Mouse (Mus musculus) inflammation-experienced regulatory T-cells, adult 6 months (primary cell): ENCODE measurements around the gene Golt1b. TPM values are rescaled to one million over a fixed set of nuclear protein-coding genes. Genes with fewer than 3 reads are reported as not detected.
"Not testable (repeated sequence)": the region's sequence is repeated elsewhere in the genome, so short reads cannot be mapped to it uniquely, and the experiment has no call there.

Experiments used
- ATAC-seq: one replicate; pipeline ENCODE4 v1.8.0; 2017
- polyA plus RNA-seq, 3 experiments: library from polyadenylated mRNA; unstranded; fragments of 100-300 nt; shearing (Covaris generic); gene quantifications; one replicate each; pipeline ENCODE4 v1.2.1; 2017

Golt1b gene
- 10 to 100 TPM; 46.3 to 72.5 (median 52.9) TPM for polyA plus RNA-seq

DNA sequence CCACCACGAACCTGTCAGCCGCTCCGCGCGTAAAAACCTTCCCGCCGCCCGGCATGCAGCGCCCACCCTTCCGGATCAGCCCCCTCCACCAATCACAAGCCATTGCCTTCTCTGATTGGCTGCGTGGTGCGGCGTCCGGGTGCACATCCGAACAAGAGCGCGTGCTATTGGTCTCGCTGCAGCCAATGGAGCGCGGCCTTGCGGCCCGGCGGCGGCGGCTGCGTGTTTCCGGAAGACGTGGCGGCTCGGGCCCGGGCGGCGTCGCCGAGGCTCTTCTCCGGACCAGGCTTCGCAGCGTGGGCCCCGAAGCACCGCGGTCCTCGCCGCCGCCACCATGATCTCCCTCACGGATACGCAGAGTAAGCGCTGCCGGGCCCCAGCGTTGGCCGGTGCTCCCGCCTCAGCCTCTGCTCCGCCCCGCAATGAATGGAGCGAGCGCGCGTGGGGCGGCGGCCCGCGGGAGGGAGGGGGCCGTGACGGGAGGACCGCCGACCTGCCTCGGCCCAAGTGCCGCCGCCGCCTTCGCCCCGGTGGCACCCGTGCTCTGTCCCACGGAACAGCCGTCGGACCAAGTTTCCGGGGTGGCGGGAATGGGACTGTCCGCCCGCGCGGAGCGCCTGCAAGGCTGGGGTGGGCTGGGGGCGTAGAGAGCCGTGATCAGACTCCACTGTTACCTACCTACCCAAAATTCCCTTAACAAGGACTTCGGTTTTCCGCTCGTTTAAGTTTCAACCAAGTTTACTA lies at the start of gene Golt1b, which contains the start of gene Recql:
Golt1b (plus strand) TSS at position 211 of the 744 bp plus-strand sequence.
Recql (minus strand) TSS at position 77 of the 744 bp plus-strand sequence.
- ATAC-seq: peak; percentile 97

DNA sequence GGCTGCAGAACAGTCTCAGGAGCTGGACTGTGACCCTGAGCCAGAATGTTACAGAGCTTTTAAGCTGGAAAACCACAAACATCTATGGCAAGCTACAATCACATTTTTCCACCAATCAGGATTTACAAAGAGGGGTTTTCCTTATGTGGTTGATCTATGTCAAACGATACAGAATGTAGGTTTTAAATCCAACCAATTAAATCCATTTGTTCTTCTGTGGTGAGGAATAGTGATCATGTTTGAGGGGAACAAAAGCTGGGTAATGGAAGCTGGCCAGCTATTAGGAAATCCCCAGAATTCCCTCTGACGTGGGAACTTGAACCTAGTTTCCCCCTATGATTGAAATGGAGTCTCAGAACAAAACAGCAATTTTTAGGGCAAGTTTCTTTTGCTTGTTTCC lies 48.1 kb upstream of the Golt1b start:
- ATAC-seq: no peak

DNA sequence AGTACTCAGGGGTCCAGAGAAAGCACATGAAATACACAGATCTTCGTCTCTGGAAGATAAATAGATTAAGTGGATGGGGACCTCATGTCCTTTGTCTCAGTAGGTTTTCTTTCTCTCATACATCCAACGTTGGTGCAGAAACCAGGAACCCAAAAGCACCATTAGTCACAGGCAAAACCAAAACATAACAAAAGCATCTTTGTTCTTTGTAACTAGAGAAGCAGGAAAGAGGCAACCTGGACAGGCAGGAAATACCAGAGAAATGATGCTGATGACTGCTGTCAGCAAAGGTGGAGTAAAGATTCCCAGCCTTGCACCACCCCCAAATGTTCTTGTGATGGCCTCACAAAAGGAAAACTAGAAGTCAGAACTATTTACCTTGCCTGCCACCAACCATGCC lies 47.4 kb upstream of the Golt1b start:
- ATAC-seq: no peak

DNA sequence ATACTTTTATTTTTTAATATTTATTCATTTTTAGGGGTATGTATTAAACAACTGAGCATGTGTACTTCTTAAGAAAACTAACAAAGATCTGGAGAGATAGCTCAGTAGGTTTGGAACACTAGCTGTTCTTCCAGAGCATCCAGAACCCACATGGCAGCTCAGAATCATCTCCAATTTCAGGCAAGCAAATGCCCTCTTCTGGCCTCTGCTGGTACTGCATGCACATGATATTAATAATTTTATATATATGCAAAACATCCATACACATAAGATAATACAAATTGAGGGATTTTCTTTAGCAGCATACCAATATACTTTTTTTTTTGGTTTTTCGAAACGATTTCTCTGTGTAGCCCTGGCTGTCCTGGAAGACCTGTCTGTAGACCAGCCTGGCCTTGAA lies 43.5 kb upstream of the Golt1b start:
- ATAC-seq: no peak

DNA sequence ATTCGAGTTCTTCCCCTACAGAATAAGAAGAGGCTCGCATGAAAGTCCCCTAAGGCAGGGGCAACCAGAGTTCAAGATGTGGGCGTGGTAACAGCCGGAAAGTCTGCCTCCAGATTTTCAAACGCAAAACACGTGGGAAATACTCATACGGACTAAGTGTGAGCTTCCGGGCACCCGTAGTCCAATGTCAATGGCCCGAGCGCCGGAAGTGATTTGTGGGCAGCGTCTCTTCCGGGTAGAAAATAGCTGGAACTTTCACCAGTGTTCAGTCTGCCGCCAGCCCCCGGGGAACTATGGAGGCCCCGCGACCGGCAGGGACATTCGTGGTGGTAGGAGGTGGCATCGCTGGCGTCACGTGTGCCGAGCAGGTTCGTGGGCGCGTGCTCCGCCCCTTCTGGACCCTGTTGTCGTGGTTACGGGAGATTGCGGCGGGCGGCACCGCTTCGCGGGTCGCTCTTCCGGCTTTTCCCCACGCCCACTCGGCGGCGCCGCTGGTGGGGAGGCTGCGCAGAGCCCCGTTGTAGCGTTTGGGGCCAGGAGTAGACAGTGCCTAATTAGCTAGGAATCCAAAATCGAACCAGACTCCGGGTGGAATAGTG lies 41.5 kb upstream of the Golt1b start, which contains the start of gene Pyroxd1:
Pyroxd1 (plus strand) TSS at position 215 of the 599 bp plus-strand sequence.
- peak; percentile 86 for ATAC-seq

DNA sequence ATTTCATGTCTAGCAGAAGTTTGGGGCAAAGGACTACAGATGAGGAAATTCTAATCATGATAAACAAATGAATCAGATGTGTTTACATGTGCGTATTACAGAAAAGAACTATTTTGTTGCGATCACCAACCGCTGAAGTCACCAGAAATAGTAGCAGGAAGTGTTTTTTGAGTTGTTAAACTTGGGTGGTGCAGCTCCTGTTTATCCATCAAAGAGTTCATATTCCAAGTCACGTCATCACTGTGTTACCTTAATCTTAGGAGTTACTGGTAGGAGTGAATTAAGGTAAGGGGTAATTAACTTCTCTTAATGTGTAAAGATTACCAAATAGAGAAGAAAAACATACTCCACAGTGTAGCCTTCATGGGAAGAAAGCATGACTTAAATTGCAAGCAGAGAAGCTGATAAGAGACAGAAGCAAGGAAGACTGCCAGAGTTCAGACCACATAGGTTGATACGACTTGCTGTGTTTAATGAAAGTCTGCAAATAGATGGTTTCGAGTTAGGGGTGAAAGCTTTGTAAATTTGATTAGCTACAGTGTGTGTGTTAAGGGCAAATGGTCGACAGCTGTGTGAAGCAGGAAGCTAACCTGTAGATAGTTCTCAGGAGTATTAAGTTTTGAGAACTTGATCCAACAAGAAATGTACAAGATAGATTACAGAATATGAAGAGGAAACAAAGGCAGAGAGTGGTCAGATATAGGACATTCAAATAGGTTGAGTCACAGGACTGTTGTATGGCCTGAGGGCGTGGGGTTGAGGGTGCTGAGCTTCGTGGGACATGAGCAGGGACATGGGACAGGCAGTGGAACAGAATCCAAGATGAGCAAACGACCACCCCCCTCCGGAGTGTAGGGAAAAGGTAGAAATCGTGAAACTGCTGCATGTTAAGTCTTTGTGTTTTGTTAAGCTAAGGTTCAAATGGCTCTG lies 40.6 kb upstream of the Golt1b start:
- ATAC-seq: peak; percentile 4

DNA sequence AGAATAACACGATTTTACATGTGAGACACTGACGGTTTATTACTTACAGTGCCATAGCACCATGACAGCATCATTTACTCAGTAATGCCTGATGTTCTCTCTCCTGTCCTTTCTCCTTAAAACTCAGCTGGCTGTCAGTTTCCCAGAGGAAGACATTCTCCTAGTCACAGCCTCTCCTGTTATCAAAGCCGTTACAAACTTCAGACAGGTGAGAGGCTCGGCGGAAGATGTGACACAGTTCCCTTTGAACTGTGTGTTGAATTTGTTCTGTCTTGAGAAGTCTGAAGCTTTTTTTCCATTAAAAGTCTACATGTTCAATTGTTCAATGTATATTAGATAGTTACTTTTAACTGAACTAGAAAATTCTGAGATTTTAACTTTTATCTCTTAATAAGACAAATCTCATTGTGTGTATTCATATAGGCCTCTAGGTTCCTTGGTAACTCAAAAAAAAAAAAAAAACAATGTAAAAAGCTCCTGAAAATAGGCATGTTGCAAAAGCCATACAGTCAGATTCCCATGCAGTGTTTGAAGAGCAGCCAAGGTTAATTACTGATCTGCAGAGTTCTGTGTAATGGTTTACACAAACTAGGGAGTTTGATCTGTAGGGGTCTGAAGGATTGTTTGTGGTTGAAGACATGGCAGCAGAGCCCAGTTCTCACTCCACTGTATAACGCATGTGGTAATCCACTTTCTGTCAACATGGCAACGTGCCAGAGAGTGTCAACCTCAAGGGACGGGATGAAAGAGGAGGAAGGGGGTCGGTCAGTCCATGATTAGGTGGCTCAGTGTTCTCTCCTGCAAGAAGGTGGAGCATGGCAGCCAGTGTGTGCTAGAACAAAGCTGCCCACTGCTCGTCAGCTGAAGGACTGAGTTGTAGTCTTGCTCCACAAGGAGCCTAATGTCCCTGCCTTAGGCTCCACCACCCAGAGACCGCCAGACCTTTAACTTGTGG lies 39.3 kb upstream of the Golt1b start:
- ATAC-seq: no peak

DNA sequence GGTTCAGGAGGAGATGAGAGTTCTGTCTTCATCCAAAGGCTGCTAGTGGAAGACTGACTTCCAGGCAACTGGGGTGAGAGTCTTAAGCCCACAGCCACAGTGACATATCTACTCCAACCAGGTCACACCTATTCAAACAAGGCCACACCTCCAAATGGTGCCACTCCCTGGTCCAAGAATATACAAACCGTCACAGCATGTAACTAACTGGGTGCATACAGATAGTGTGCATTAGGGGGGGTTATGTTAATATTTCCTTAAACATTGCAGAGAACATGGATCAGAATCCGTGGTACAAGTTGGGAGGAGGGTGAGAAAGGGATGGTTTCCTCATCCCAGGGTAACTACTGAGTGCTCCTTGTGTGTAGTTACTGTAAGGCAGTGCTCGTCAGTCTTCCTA lies 34.9 kb upstream of the Golt1b start:
- ATAC-seq: not testable (repeated sequence)

DNA sequence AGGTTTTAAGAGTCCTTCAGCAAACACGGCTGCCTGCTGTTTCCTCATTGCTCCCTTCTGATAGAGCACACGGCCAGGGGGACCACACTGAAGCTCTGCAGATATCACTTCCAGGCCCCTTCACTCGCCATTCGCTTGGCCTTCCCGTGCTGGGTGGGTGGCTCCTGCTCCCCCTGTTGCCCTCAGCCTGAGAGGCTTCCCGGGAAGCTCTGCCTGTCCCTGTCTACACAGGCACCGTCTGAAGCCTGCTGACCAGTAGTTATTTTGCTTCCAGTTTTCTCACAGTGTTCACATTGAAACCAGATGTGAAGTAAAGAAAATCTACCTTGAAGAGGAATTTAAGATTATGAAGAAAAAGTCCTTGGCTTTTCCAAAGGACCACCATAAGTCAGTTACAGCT lies 29.9 kb upstream of the Golt1b start:
- no peak for ATAC-seq

DNA sequence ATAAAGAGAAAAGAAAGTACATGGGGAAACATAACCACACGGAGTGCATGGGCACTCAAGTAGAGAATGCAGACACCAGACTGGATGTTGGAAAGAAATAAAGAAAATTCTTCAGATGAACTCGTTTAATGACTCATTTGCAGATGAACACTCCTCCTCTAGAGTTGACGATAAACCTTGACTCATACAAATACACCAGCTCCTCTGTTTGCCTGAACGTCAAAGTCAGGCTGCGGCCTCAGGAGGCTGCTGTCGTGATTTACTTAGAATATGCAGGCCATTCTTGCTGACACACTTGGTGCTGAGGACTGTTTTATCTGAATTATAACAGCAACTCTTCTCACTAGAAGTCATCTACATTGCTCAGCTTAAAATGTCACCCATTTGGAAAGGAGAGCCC lies 25.0 kb upstream of the Golt1b start:
- ATAC-seq: no peak

DNA sequence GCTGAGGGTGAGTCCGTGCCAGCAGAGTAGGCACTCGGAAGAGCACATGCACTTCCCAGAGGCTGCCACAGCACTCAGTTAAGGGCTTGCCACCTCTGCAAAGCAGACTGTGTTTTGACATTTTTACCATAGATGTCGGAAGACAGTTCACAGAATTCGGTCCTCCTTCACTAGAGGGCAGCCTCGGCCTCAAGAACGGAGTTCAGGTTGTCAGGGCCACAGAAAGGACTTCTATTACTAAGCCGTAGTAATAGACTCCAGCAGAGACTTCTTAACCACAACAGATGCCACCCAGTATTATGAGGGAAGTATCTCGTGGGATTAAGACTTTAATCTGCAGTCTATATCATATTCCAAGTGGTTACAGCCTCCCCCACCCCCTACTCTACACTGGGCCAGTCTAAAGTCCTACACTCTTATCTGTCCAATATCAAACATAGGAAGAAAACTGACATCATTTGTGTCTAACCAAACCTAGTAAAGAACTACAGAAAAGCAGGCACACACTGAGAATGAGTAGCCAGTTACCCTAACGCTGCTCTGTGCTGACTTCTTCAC lies 23.9 kb upstream of the Golt1b start:
- ATAC-seq: no peak

DNA sequence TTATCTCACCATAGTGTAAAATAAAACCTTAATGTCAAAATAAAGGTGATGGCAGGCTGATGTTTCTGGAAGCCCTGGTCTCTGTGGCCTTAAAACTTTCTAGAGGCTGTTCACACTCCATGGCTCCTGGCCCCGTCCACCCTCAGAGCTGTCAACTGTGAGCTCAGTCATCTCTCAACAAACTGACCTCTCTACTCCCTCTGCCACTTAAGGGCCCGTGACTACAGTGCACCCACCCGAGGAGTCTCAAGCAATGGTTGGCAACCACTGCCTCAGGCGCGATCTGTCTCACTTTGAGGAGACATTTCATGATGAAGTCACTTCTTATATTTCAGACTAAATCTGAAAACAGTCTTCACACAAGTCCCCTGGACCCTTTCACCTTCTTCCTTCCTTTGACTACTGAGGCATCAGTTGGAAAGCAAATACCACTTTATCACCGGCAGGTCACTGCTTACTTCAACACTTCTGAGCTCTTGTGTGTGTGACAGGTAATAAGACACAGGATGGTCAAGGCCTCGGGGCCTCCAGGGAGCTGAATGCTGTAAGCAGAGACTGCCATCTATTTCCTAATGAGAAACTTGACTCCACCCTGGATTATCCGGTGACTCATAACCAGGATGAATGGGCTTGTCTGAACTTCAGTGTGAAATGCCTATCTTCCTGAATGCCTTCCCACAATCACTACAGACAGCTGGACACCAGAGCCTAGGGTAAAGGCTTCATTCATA lies 21.1 kb upstream of the Golt1b start:
- no peak for ATAC-seq

DNA sequence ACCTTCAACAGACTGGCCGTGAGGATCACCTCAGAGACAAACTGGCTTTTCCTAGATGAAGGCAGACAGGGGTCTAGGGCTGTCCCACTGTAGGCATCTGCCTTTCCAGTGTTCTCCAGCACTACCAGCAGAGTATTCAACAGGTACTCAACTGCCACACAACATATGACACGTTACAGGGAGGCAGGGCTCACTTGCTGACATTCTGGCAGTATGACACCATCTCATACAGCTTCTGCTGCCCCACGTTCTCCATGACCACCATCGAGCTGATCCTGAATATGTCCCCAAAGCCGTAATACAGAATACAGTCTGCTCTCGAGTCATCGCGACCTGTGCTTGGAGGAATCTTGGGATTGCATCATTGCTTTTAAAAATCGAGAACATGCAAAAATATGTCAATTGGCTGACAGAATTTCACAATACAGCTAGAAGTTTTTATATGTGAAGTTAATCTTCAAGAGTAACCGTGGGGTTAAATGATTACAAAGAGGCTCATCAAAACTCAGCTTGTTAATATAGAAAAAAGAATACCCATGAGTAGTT lies 20.5 kb upstream of the Golt1b start:
- ATAC-seq: no peak

DNA sequence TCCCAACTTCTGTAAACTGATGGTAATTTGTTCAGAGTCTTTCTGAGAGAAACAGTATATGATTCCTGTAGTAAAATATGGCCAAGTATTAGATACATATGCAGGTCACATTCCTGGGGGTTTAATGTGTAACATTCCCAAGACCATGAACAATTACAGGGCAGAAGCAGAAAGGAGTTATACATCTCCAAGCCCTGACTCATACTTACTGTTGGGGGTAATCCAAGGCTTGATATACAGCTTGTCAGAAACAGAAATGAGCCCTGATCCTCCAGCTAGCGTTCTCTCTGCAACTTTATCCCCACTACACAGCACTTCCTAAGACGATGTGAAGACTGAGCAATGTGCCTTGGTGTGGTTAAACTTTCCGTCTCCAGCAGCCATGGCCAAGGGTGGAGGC lies 19.5 kb upstream of the Golt1b start:
- ATAC-seq: no peak

DNA sequence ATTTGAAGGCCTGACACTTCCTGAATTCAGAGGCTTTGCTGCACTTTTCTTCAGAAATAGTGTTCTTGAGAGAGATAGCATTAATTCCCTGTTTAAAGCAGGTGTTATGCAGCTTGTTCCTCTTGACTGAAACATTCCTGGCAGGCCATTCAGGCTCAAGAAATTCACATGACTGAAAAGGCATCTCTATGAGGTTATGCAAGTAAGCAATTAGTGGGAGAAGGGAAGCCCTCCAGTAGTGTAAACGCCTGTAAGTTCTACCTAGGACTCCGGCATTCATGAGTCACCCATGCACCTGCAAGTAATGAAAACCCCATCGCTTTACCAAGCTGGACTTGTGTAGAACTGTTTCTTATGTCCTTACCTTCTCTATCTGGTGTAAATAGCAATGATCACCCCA lies 17.5 kb upstream of the Golt1b start:
- ATAC-seq: no peak

DNA sequence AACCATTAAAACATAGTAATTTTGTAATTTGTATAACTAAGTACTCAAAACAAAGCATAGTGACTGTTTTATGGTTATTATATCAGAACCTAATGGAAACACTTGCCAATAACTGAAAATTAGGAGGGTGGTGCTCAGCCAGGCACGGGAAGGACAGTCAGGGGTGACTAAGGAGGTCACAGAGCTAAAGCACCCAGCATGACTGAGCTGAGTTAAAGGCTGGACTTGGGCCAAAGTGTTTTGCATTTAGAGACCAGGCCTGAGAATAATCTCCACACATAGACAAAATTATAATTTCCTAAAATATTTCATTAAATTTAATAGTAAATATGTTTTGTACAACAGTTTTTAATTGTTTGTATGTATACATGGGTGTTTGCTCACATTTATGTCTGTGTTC lies 9.9 kb upstream of the Golt1b start:
- no peak for ATAC-seq

DNA sequence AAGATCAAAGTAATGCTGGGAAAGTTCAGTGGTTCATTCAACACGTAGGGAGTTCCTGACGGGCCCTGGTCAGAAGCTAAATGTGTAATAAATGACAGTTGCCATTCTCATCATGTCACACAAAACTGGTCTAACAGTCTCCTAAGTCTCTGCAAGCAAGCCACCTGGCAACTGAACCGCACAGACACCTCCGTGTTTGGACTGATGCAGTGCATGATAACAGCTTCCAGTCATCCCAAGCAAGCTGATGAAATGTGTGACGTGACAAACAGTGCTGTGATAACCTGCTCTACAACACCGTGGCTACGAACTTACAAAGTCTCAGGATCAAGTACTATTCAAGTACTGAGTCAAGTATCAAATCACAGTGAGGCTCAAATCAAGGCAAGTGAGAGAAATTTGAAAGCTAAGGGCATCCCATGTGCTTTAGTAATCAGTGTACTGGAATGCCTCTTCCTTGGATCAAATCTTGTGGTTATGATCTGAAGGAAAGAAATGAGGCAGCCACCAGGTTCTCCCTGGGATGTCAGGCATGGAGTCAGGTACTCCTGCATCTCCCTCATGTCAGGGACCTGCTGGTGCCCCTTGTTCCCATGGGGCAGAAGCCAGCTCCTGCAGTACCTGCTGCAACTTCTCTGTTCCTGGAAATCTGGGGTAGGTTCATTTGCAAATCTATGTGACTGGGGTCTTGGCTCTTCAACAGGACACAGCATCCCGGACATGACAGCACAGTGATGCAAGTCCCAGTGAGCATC lies 8.3 kb upstream of the Golt1b start:
- no peak for ATAC-seq

DNA sequence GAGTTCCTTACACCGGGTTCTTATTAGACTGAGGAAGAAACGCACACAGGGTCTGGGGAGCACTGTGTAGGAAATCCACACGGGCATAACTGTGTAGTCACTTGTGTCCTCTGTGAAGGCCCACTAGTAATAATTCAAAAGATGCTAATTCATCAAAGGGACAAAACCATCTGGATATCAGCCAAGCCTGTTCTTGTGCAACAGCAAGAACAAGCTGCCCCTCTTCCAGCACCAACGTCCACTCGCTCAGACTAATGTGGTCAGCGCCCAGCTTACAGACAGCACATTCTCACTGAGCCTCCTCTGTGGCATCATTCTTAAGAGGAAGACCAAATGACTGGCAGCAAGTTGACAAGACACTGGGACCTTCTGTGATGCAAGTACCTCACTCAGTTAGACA lies 7.1 kb upstream of the Golt1b start:
- ATAC-seq: no peak

DNA sequence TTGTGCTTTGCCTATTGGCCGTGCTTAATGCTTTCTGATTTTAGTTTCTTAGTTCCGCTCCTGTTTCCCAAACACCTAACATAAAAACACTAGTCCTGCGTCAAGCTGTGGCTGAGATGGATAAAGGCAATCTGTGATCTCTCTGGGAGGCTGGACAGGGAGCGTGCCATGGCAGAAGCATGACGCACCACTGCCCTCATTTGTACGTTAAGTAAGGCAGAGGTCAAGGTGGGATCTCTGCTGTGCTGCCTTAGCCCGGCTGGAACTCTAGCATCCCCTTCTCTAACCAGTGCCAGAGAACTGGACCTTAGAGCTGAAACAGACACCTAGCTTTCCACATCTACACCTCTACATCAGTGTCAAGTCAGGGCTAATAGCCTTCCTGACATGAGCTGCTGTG lies 5.4 kb upstream of the Golt1b start:
- ATAC-seq: no peak

DNA sequence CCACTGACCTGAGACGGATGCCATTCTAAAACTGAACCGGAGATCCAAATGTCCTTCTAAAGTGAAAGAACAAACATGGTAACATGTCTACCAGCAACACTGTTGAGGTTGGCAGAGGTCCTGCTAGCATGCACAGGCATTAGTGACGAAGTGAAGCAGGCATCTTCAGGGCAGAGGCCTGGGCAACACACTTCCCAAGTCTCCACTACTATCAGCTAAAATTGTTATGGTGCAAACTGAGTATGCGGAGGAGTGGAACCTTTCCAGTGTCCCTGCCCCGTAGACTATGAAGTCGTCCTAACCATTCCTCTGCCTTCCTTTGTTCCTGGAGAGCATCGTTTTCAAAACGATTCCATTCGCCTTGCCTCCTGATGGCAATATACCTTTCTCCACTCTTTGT lies 2.5 kb upstream of the Golt1b start:
- ATAC-seq: no peak
